Mouse (Mus musculus) intestine, postnatal 0 days (tissue): ENCODE data around the gene Cela3b. TPM values are rescaled to one million over a fixed set of nuclear protein-coding genes. Genes with fewer than 3 reads are reported as not detected.

Experiments used
- ATAC-seq: fragments of 200-750 bp; cut with Nextera tagmentation; 2 replicates; pipeline ENCODE4 v1.8.0; 2017; ENCODE audit warnings: mild to moderate bottlenecking, moderate TSS enrichment, moderate library complexity
- H3K27ac ChIP-seq: fragments of 300-500 bp; sonication (generic); 2 replicates; pipeline ENCODE4 v1.5.1; 2014; ENCODE audit warnings: mild to moderate bottlenecking, low read depth, low read length, moderate library complexity
- H3K27me3 ChIP-seq: fragments of 300-500 bp; sonication (generic); replicated peaks from 2 replicates; pipeline ENCODE4 v1.6.1; 2014; ENCODE audit warnings: low read length, mixed read lengths; ENCODE audit not compliant: control insufficient read depth, insufficient read depth
- H3K36me3 ChIP-seq: fragments of 300-500 bp; sonication (generic); 2 replicates; pipeline ENCODE4 v1.6.1; 2014; ENCODE audit warnings: mild to moderate bottlenecking, moderate library complexity; ENCODE audit not compliant: control insufficient read depth, insufficient read depth
- H3K4me1 ChIP-seq: fragments of 300-500 bp; sonication (generic); replicated peaks from 2 replicates; pipeline ENCODE4 v1.6.1; 2014; ENCODE audit warnings: antibody characterized with exemption, low read length, mixed read lengths; ENCODE audit not compliant: control insufficient read depth, insufficient read depth
- H3K4me2 ChIP-seq: fragments of 300-500 bp; sonication (generic); replicated peaks from 2 replicates; pipeline ENCODE4 v1.6.1; 2014; ENCODE audit warnings: low read depth, mild to moderate bottlenecking, moderate library complexity
- H3K4me3 ChIP-seq: fragments of 300-500 bp; sonication (generic); 2 replicates; pipeline ENCODE4 v1.5.1; 2014; ENCODE audit warnings: low read depth, low read length
- H3K9ac ChIP-seq: fragments of 300-500 bp; sonication (generic); 2 replicates; pipeline ENCODE4 v1.6.1; 2014; ENCODE audit warnings: mild to moderate bottlenecking, low read depth, low read length
- H3K9me3 ChIP-seq: fragments of 300-500 bp; sonication (generic); 2 replicates; pipeline ENCODE4 v1.6.1; 2016; ENCODE audit warnings: mixed run types; ENCODE audit not compliant: control insufficient read depth
- CTCF ChIP-seq: sonication (generic); IDR thresholded peaks from 2 replicates; pipeline ENCODE4 v1.5.1; 2016; ENCODE audit warnings: low read depth, mild to moderate bottlenecking, control low read depth, antibody characterized with exemption, moderate library complexity
- WGBS: fragments of 180-500 bp; shearing (Covaris S2); extraction: QIAGEN DNeasy Blood & Tissue Kit; methylation state at CpG from one replicate; pipeline ENCODE4 v1.1.7; 2014; 5-methylcytosine and 5-hydroxymethylcytosine counted together
- polyA plus RNA-seq: library from polyadenylated mRNA; unstranded; fragments of >200 nt; fragmentation: Nextera tagmentation; extraction: Ambion mirVana; gene quantifications from 2 replicates; pipeline ENCODE4 v1.2.1, GENCODE M21; 2015

The Cela3b gene
- polyA plus RNA-seq, 1 experiment from 2014 or later = 9.1 TPM

- Histone ChIP-seq H3K27me3 (no peaks in the 10 kb centered on the region), H3K36me3 (no peaks in the 10 kb centered on the region), H3K9me3 (no peaks in the 10 kb centered on the region), H3K27ac (no peak overlapping the region), H3K4me2 (no peak overlapping the region), H3K4me3 (no peak overlapping the region), H3K9ac (no peak overlapping the region), H3K4me1 (no peaks in the 10 kb centered on the region)
- WGBS = 45% methylated on average over 2 of the region's 2 CpGs
- no peak for TF ChIP-seq CTCF
- no peak for ATAC-seq
Measured at GRCm38 (mm10) chr4:137448641-137449040, 18.3 kb upstream of the Cela3b start.

DNA sequence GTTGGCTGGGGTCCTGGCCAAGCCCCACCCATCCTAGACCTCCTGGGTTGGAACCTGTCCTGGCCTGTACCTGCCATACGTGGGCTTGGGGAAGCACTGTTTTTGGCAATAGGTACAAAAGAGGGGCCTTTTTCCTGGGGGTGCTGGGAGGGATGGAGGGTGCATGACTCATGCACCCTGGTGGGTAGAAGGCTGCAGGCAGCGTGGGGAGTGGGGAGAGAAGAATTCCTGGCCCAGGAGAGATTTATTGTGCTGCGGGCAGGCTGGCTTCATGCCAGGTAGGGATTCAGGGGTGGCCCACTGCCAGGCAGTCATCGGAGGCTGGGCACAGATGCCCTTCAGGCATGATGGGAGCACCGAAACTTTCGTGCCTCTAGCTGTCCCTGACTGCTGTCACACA lies 17.9 kb upstream of the Cela3b start:
- ATAC-seq = no peak

DNA sequence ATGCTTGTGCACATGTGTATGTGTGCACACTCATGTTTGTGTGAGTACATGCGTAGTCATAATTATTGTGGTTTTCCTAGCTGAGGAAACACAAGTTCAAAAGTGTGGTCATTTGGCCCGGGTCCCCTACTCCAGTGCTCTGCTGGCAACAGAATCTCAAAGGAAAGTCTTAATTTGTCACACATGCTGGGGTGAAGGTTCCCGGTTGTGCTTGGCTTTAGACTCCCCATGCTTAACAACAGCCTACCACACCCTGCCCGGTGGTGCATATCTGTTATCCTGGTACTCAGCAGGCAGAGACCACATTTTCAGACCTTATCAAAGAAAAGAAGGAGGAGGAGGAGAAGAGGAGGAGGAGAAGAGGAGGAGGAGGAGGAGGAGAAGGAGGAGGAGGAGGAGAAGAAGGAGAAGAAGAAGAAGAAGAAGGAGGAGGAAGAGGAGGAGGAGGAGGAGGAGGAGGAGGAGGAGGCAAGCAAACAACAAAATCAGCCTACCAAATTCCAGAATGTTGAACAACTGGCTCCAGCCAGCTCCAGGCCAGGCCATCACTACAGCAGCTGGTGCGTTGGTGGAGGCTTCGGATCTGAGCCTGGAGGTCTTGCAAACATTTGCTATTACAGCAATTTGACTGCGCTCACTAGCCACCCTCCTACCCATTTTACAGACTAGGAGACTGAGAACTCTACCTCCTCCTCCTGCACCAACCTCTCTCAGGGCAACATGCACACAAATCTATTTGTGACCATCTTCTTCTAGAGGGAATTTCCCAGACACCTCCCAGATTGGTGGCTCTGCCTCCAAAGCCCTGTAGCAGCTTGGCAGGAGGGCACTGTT lies 17.2 kb upstream of the Cela3b start:
- Histone ChIP-seq H3K9ac (no peak overlapping the region), H3K27ac (no peak overlapping the region), H3K36me3 (no peaks in the 10 kb centered on the region), H3K4me2 (no peak overlapping the region), H3K4me1 (no peaks in the 10 kb centered on the region), H3K4me3 (no peak overlapping the region), H3K9me3 (no peaks in the 10 kb centered on the region), H3K27me3 (no peaks in the 10 kb centered on the region)
- ATAC-seq = no peak
- TF ChIP-seq CTCF = no peak
- WGBS = 56% methylated on average over 7 of the region's 7 CpGs

More for the DNA sequence above, 17.9 kb upstream of the Cela3b start:
- Histone ChIP-seq H3K4me3 (no peak overlapping the region), H3K4me2 (no peak overlapping the region), H3K27ac (no peak overlapping the region), H3K36me3 (no peaks in the 10 kb centered on the region), H3K9me3 (no peaks in the 10 kb centered on the region), H3K9ac (no peak overlapping the region), H3K4me1 (no peaks in the 10 kb centered on the region), H3K27me3 (no peaks in the 10 kb centered on the region)
- TF ChIP-seq CTCF = no peak
- WGBS = 41% methylated on average over 6 of the region's 6 CpGs

- no peak for TF ChIP-seq CTCF
- Histone ChIP-seq H3K36me3 (no peaks in the 10 kb centered on the region), H3K27me3 (no peaks in the 10 kb centered on the region), H3K27ac (no peak overlapping the region), H3K9ac (no peak overlapping the region), H3K4me3 (no peak overlapping the region), H3K9me3 (no peaks in the 10 kb centered on the region), H3K4me1 (no peaks in the 10 kb centered on the region), H3K4me2 (no peak overlapping the region)
- WGBS = 81% methylated on average over 4 of the region's 4 CpGs
- ATAC-seq = no peak
Measured at GRCm38 (mm10) chr4:137445881-137446280, 15.5 kb upstream of the Cela3b start.

DNA sequence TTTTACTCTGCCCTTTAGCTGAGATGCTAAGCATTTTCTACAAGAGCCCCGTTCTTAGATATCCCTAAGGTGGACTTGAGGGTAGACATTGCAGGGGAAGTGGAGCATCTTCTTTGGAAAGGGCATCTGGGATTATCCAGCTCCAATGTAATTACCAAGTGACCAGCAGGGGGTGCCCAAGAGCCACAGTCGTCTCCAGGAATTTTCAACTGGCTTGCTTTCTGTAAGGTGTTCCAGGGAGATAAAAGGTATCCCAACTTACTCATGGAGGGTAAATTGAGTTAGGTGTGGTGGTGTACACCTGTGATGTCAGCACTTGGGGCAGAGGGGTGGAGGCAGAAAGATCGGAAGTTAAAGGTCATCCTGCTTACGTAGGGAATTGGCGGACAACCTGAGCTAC lies 13.3 kb upstream of the Cela3b start:
- 18% methylated on average over 5 of the region's 5 CpGs for WGBS

GRCm38 (mm10) chr4:137441332-137441731 lies 11.0 kb upstream of the Cela3b start:
- H3K4me3 ChIP-seq = no peak overlapping the region
- no peak for ATAC-seq
- H3K4me2 ChIP-seq = no peak overlapping the region
- H3K4me1 ChIP-seq = no peaks in the 10 kb centered on the region
- no peaks in the 10 kb centered on the region for H3K27me3 ChIP-seq
- H3K27ac ChIP-seq = no peak overlapping the region
- H3K9ac ChIP-seq = no peak overlapping the region
- no peaks in the 10 kb centered on the region for H3K36me3 ChIP-seq
- WGBS = 92% methylated on average over 4 of the region's 4 CpGs
- H3K9me3 ChIP-seq = no peaks in the 10 kb centered on the region
- peak; percentile 37 for TF ChIP-seq CTCF

More for the DNA sequence above, 13.3 kb upstream of the Cela3b start:
- no peak overlapping the region for H3K9ac ChIP-seq
- no peak overlapping the region for H3K4me3 ChIP-seq
- H3K27me3 ChIP-seq = no peaks in the 10 kb centered on the region
- no peaks in the 10 kb centered on the region for H3K9me3 ChIP-seq
- H3K4me1 ChIP-seq = no peaks in the 10 kb centered on the region
- H3K36me3 ChIP-seq = no peaks in the 10 kb centered on the region
- H3K4me2 ChIP-seq = no peak overlapping the region
- no peak for ATAC-seq
- peak; percentile 96 for TF ChIP-seq CTCF
- no peak overlapping the region for H3K27ac ChIP-seq

DNA sequence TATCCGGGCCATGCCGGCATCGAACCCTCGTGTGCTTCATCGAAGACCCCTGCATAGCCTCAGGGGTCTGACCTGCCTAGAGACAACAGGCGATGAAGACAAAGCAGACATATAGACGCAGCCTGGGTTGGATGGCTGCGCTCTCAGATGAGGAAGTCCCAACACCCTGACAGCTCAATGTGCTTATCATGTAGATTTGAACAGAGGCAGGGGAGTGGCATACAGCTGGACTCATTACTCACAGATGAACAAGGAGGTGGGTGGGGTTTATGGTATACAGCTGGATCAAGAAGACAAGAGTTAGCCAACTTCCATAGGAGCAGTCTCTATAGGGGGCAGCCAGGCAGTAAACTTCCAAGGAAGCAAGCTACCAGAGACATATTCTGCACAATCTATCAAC lies 8.5 kb upstream of the Cela3b start:
- TF ChIP-seq CTCF = no peak
- no peaks in the 10 kb centered on the region for H3K36me3 ChIP-seq
- H3K9me3 ChIP-seq = no peaks in the 10 kb centered on the region
- no peaks in the 10 kb centered on the region for H3K4me1 ChIP-seq
- H3K4me2 ChIP-seq = no peak overlapping the region
- no peak overlapping the region for H3K9ac ChIP-seq
- H3K27me3 ChIP-seq = no peaks in the 10 kb centered on the region
- peak; percentile 36 for ATAC-seq
- H3K4me3 ChIP-seq = no peak overlapping the region
- WGBS = 80% methylated on average over 8 of the region's 8 CpGs
- H3K27ac ChIP-seq = no peak overlapping the region
